Mouse (Mus musculus) forebrain, embryonic 12.5 days (tissue): ENCODE measurements at regions not wholly inside any gene's neighbourhood (a gene's known extent, or its start where the extent isn't known, plus 50 kb on each side); places are given as distances from the start of the nearest gene placed in this dataset.
"Not testable (repeated sequence)": the region's sequence is repeated elsewhere in the genome, so short reads cannot be mapped to it uniquely, and the experiment has no call there.

Experiments
- ATAC-seq: fragments of 200-750 bp; cut with Nextera tagmentation; 2 replicates; pipeline ENCODE4 v1.8.0; 2017; ENCODE audit warnings: moderate TSS enrichment; ENCODE audit not compliant: low FRiP score
- H3K27ac ChIP-seq: fragments of 300-500 bp; sonication (generic); 2 replicates; pipeline ENCODE4 v1.5.1; 2016; ENCODE audit warnings: mild to moderate bottlenecking
- H3K27me3 ChIP-seq: fragments of 300-500 bp; sonication (generic); 2 replicates; pipeline ENCODE4 v1.6.1; 2016; ENCODE audit warnings: mild to moderate bottlenecking
- H3K36me3 ChIP-seq: fragments of 300-500 bp; sonication (generic); replicated peaks from 2 replicates; pipeline ENCODE4 v1.6.1; 2016; ENCODE audit warnings: mild to moderate bottlenecking
- H3K4me1 ChIP-seq: fragments of 300-500 bp; sonication (generic); 2 replicates; pipeline ENCODE4 v1.6.1; 2016
- H3K4me2 ChIP-seq: fragments of 300-500 bp; sonication (generic); 2 replicates; pipeline ENCODE4 v1.6.1; 2016; ENCODE audit warnings: mild to moderate bottlenecking, moderate library complexity
- H3K4me3 ChIP-seq: fragments of 300-500 bp; sonication (generic); replicated peaks from 2 replicates; pipeline ENCODE4 v1.5.1; 2016; ENCODE audit warnings: mild to moderate bottlenecking
- H3K9ac ChIP-seq: fragments of 300-500 bp; sonication (generic); 2 replicates; pipeline ENCODE4 v1.6.1; 2016; ENCODE audit warnings: mild to moderate bottlenecking
- H3K9me3 ChIP-seq: fragments of 300-500 bp; sonication (generic); 2 replicates; pipeline ENCODE4 v1.6.1; 2016
- WGBS: fragments of 180-500 bp; shearing (Covaris S2); methylation state at CpG from one replicate; pipeline ENCODE4 v1.1.7; 2016; 5-methylcytosine and 5-hydroxymethylcytosine counted together

GRCm38 (mm10) chr9:82632411-82632810 is 196.9 kb upstream of the Irak1bp1 start:
- Histone ChIP-seq H3K36me3 (no peaks in the 10 kb centered on the region), H3K9me3 (no peaks in the 10 kb centered on the region), H3K27me3 (no peaks in the 10 kb centered on the region), H3K9ac (no peak overlapping the region), H3K4me2 (no peak overlapping the region), H3K4me3 (no peak overlapping the region), H3K27ac (no peak overlapping the region), H3K4me1 (no peaks in the 10 kb centered on the region)
- ATAC-seq: no peak
- 72% methylated on average over 3 of the region's 3 CpGs for whole genome bisulfite sequencing

GRCm38 (mm10) chr9:82640277-82640676 is 189.1 kb upstream of the Irak1bp1 start:
- no peak for ATAC-seq
- Histone ChIP-seq H3K4me3 (no peak overlapping the region), H3K4me1 (no peaks in the 10 kb centered on the region), H3K4me2 (no peak overlapping the region), H3K9me3 (no peaks in the 10 kb centered on the region), H3K36me3 (no peaks in the 10 kb centered on the region), H3K9ac (no peak overlapping the region), H3K27ac (no peak overlapping the region), H3K27me3 (no peaks in the 10 kb centered on the region)
- 84% methylated on average over 2 of the region's 2 CpGs for WGBS

- no peaks in the 10 kb centered on the region for H3K36me3 ChIP-seq
- H3K4me1 ChIP-seq: no peaks in the 10 kb centered on the region
- 31% methylated on average over 1 of the region's 1 CpGs for WGBS
- no peaks in the 10 kb centered on the region for H3K27me3 ChIP-seq
- no peak overlapping the region for H3K9ac ChIP-seq
- H3K4me3 ChIP-seq: no peak overlapping the region
- H3K4me2 ChIP-seq: no peak overlapping the region
- no peaks in the 10 kb centered on the region for H3K9me3 ChIP-seq
- H3K27ac ChIP-seq: no peak overlapping the region
- no peak for ATAC-seq
These were observed 185.4 kb upstream of the Irak1bp1 start for GRCm38 (mm10) chr9:82643900-82644299.

- H3K9ac ChIP-seq, H3K9me3 ChIP-seq, H3K4me2 ChIP-seq, H3K4me1 ChIP-seq, ATAC-seq, H3K27ac ChIP-seq, H3K27me3 ChIP-seq, H3K36me3 ChIP-seq, H3K4me3 ChIP-seq: not testable (repeated sequence)
- 43% methylated on average over 1 of the region's 1 CpGs for WGBS
These were observed 173.8 kb upstream of the Irak1bp1 start for GRCm38 (mm10) chr9:82655511-82655910.

GRCm38 (mm10) chr9:82682196-82682595 is 147.1 kb upstream of the Irak1bp1 start:
- Histone ChIP-seq H3K4me1 (no peaks in the 10 kb centered on the region), H3K9me3 (no peaks in the 10 kb centered on the region), H3K36me3 (no peaks in the 10 kb centered on the region), H3K4me3 (no peak overlapping the region), H3K4me2 (no peak overlapping the region), H3K27me3 (no peaks in the 10 kb centered on the region), H3K9ac (no peak overlapping the region), H3K27ac (no peak overlapping the region)
- 70% methylated on average over 1 of the region's 1 CpGs for WGBS
- ATAC-seq: no peak

GRCm38 (mm10) chr9:82709411-82709983 is 119.8 kb upstream of the Irak1bp1 start:
- no peak overlapping the region for H3K4me3 ChIP-seq
- H3K9ac ChIP-seq: no peak overlapping the region
- peak; percentile 77 for ATAC-seq
- no peaks in the 10 kb centered on the region for H3K27me3 ChIP-seq
- no peaks in the 10 kb centered on the region for H3K36me3 ChIP-seq
- peak overlapping the region; percentile 27; the same call in 1 of the 2 replicates for H3K27ac ChIP-seq
- H3K4me2 ChIP-seq: no peak overlapping the region
- 34% methylated on average over 2 of the region's 2 CpGs for WGBS
- H3K9me3 ChIP-seq: no peaks in the 10 kb centered on the region
- H3K4me1 ChIP-seq: peaks cover 13% of the 10 kb centered on the region; the same call in 1 of the 2 replicates

GRCm38 (mm10) chr9:82709991-82710593 is 119.2 kb upstream of the Irak1bp1 start:
- H3K4me1 ChIP-seq: peaks cover 13% of the 10 kb centered on the region; the same call in 1 of the 2 replicates
- ATAC-seq: peak; percentile 60
- H3K4me3 ChIP-seq: no peak overlapping the region
- no peaks in the 10 kb centered on the region for H3K27me3 ChIP-seq
- 57% methylated on average over 12 of the region's 12 CpGs for WGBS
- no peaks in the 10 kb centered on the region for H3K36me3 ChIP-seq
- peak overlapping the region; percentile 27; the same call in 1 of the 2 replicates for H3K27ac ChIP-seq
- H3K9me3 ChIP-seq: no peaks in the 10 kb centered on the region
- no peak overlapping the region for H3K4me2 ChIP-seq
- H3K9ac ChIP-seq: no peak overlapping the region

GRCm38 (mm10) chr9:82710945-82711516 is 118.3 kb upstream of the Irak1bp1 start:
- no peak overlapping the region for H3K4me2 ChIP-seq
- ATAC-seq: no peak
- 45% methylated on average over 6 of the region's 6 CpGs for WGBS
- no peaks in the 10 kb centered on the region for H3K9me3 ChIP-seq
- H3K4me3 ChIP-seq: no peak overlapping the region
- peaks cover 13% of the 10 kb centered on the region; the same call in 1 of the 2 replicates for H3K4me1 ChIP-seq
- no peak overlapping the region for H3K27ac ChIP-seq
- no peaks in the 10 kb centered on the region for H3K27me3 ChIP-seq
- no peaks in the 10 kb centered on the region for H3K36me3 ChIP-seq
- no peak overlapping the region for H3K9ac ChIP-seq

- Histone ChIP-seq H3K27me3 (no peaks in the 10 kb centered on the region), H3K4me3 (no peak overlapping the region), H3K9ac (no peak overlapping the region), H3K27ac (no peak overlapping the region), H3K9me3 (no peaks in the 10 kb centered on the region), H3K4me1 (peaks cover 13% of the 10 kb centered on the region; the same call in 1 of the 2 replicates), H3K4me2 (no peak overlapping the region), H3K36me3 (no peaks in the 10 kb centered on the region)
- WGBS: 86% methylated on average over 3 of the region's 3 CpGs
- no peak for ATAC-seq
These were observed 116.3 kb upstream of the Irak1bp1 start for GRCm38 (mm10) chr9:82712769-82713733.

GRCm38 (mm10) chr9:82728652-82729051 is 100.7 kb upstream of the Irak1bp1 start:
- H3K36me3 ChIP-seq: no peaks in the 10 kb centered on the region
- no peak overlapping the region for H3K27ac ChIP-seq
- H3K9me3 ChIP-seq: no peaks in the 10 kb centered on the region
- H3K4me3 ChIP-seq: no peak overlapping the region
- H3K4me1 ChIP-seq: no peaks in the 10 kb centered on the region
- ATAC-seq: no peak
- H3K27me3 ChIP-seq: no peaks in the 10 kb centered on the region
- WGBS: 76% methylated on average over 3 of the region's 3 CpGs
- no peak overlapping the region for H3K9ac ChIP-seq
- no peak overlapping the region for H3K4me2 ChIP-seq

- no peaks in the 10 kb centered on the region for H3K4me1 ChIP-seq
- H3K9me3 ChIP-seq: no peaks in the 10 kb centered on the region
- no peak overlapping the region for H3K4me2 ChIP-seq
- no peak overlapping the region for H3K27ac ChIP-seq
- H3K4me3 ChIP-seq: no peak overlapping the region
- no peak overlapping the region for H3K9ac ChIP-seq
- WGBS: 87% methylated on average over 4 of the region's 4 CpGs
- no peak for ATAC-seq
- no peaks in the 10 kb centered on the region for H3K27me3 ChIP-seq
- no peaks in the 10 kb centered on the region for H3K36me3 ChIP-seq
These were observed 99.7 kb upstream of the Irak1bp1 start for GRCm38 (mm10) chr9:82729646-82730045.

GRCm38 (mm10) chr9:82733024-82733585 is 96.2 kb upstream of the Irak1bp1 start:
- no peaks in the 10 kb centered on the region for H3K4me1 ChIP-seq
- no peak overlapping the region for H3K4me2 ChIP-seq
- H3K27ac ChIP-seq: no peak overlapping the region
- no peak overlapping the region for H3K9ac ChIP-seq
- H3K9me3 ChIP-seq: 0 out of 2 replicates have a peak, but pooled peaks cover 4% of the 10 kb centered on the region
- WGBS: 92% methylated on average over 3 of the region's 3 CpGs
- ATAC-seq: no peak
- no peaks in the 10 kb centered on the region for H3K36me3 ChIP-seq
- H3K27me3 ChIP-seq: no peaks in the 10 kb centered on the region
- H3K4me3 ChIP-seq: no peak overlapping the region
